Mouse (Mus musculus): ENCODE data around the gene Mdm2.

Gene Mdm2

DNA sequence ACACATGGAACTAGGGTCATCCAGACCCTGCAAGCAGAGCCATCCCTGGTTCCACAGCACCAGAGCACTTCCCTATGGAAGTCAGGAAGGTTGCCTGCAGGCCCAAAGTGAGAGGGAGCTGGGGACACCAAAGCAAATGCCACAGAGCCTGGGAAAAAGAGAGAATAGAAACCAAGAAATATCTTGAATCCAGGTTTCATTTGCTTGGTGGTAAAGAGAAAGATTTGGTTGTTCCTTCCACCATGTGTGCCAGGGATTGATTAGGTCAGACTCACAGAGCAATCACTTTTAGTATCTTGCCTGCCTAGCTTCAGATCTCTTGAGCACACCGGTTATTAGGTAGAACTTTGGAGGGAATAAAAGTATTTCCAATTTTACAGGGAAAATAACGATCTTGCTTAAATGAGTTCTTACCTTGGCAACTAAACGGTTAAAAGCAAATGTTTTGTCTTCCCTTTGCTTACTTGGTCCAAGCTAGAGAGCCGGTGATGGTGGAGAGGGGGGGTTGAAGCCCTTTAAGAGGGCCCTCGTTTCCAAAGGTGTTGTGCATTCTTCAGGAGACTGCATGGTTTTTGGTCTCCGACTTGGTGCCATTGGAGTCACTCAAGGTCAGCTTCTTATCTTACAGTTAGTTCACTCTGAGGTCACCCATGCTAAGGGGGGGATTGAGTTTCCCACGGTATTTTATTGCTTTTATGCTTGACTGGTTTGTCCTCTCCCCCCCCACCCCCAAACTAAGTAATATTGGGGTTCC is 54.5 kb downstream of the Mdm2 start:
- DNase-seq (ENCODE audit: low read depth): no peak

DNA sequence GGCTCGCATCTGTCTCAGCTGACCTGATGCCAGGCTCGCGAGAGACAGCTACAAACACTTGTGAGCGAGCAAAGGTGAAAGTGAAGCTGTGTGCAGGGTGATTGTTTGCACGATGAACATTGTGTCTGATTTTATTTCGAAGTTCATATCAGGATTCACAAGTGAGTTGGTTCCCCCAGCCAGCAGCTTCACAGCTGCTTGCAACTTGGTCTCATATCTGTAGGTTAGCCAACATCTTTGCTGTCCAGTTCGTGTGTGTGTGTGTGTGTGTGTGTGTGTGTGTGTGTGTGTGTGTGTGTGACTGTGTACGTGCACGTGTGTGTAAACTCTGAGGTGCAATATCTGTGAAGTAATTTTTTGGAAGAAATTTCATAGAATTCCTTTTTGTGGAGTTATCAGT is 55.1 kb downstream of the Mdm2 start:
- no peak for DNase-seq (ENCODE audit: low read depth)

DNA sequence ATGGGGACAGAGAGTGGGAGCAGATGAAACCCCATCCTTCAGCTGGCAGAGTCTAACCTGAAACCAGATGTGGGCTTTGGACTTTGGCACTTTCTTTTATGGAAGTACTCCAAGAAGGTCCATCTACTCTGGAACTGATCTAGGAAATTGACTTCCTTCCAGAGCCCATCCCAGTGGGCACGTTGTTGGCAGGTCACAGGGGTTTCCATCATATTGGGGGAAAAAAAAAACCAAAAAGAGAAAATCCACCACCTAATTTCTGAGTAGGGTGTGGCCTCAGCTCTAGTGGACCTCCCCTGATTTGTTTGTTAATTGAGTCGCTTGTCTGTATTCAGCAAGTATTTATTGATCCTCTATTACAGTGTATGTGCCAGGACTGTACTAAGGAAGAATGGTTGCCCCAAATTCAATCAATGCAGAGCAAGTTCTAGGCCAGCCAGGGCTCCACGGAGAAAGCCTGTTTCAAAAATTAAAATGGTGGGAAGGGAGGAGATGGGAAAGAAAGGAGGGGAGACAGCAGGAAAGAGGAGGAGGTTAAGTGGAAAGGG is 55.9 kb downstream of the Mdm2 start:
- DNase-seq (ENCODE audit: low read depth): no peak

DNA sequence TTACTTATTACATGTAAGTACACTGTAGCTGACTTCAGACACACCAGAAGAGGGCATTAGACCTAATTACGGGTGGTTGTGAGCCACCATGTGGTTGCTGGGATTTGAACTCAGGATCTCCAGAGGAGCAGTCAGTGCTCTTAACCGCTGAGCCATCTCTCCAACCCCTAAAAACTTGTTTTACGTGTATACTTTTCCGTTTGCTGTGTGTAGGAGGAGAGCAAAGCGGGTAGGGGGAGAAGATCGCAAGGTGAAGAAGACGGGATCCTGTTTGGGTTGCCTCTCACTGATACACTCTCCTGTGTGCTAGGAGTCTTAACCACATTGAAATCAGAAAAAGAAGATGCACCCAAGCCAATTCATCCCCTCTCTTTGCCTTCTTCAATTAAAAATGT is 56.8 kb downstream of the Mdm2 start:
- no peak for DNase-seq (ENCODE audit: low read depth)

DNA sequence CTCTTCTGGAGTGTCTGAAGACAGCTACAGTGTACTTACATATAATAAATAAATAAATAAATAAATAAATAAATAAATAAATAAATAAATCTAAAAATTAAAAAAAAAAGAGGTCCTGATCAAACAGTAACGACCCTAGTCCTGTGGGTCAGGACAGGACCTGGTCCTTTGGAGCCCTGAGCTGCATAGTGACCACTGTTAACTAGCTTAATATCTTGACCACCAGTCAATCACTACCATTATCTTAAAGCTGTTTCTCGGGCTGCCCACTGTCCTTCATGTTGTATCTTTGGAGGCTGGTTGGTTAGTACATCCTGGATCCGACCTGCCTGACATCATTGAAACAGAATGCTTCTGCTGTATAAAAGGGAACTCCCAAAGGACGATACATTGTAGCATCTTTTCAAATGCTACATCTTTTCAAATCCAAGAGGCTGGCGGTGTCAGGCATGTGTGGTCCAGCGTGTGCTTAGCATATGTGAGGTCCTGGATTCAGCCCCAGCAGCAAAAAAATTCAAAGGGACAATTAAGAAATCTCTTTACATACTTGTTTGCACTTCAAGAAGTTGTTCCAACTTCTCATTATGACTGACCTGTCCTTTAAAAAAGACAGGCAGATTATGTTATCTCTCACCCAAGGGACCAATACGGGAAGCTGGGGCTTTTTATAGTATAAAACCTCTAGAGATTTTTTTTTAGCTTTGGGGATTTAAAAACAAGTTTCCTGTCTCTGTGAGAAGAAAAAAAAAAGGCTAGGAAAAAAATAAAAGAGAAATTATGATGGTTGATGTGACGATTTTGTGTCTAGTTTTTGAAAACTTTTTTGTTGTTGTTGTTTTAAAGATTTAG is 57.4 kb downstream of the Mdm2 start:
- no peak for DNase-seq (ENCODE audit: low read depth)

DNA sequence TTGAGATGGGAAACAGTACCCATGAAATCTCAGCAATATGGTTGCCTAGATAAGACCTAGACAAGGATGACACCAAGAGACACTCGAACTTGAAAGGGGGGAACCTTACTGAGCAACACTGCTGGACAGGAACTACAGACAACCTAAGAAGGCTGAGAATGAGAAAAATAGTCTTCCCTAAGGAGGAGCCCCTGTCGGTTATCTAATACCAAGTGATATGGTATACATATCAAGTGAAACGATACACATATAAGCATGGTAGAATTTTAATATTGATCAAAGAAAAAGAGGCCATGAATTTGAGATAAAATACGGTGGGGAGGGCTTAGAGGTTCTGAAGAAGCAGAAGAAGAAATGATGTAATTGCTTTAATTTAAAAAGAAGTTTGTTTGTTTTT is 58.2 kb downstream of the Mdm2 start:
- no peak for DNase-seq (ENCODE audit: low read depth)

DNA sequence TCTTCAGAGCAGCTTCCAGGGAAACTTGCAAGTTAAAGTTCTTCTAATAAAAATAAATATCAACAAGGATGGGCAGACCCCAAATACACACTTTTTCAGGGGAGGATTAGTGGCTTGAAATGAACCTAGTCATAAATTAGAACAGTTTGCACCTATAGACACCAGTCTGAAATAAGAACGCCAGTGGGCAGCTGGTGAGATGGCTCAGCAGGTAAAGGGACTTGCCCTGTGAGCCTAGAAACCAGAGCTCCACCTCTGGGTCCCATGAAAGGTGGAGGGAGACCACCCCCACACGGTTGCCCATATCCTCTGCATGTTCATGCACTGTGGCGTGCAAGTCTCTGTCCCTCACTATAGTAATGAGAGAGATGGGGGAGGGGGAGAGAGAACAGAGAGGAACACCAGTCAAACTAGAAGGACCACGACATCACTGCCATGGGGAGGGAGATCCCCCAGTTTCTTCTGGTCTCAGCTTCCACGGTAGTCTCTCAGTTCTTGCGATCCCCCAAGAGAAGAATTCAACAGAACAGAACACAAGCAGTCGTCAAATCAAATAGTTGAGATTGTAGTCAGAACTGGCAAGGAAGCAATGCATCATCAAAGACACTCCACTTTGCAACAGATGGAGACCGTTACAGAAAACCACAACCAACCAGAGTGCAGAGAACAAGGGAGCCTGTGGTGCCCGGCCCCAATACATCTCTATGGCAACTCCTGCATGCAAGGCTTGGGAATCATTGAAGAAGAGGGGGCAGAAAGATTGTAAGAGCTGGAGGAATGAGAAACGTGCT is 58.8 kb downstream of the Mdm2 start:
- peak; percentile 51 for DNase-seq (ENCODE audit: low read depth)

DNA sequence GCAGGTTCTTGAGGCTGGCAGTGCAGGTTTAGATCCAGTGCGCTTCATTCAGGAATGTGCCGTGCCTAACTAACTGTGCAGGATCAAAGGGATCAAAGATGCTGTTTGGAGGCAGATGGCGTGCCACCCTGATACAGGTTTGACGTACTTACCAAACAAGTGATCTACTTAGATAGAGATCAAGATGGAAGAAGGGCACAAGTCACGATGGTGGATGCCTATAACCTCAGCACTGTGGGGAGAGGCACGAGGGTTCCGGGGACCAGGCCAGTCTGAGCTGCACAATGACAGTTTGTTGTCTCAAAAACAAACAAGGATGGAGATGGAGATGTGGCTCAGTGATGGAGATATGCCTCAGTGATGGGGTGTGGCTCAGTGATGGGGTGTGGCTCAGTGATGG is 59.8 kb downstream of the Mdm2 start:
- no peak for DNase-seq (ENCODE audit: low read depth)

DNA sequence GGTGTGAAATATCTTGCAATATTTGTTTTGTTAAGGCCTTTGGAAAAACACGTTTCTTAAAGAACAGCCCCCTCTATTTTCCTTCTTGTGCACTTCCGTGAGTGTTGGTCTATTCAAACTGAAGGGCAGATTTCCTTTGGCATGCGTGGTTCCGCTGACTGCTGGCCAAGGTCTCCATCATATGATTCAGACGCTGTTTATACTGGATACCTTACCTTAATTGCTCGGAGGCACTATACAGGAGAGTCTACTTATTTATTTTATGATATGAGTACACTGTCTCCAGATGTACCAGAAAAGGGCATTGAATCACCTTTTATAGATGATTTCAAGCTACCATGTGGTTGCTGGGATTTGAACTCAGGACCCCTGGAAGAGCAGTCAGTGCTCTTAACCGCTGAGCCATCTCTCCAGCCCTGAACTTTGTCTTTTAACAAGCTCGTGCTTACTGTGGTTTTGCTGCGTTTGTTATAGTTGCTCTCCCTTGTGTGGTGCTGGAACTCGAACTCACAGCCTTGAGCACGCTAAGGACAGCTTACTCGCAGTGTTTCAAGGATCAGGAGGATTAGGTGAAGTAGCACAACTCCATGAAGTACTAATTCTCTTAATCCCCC is 60.4 kb downstream of the Mdm2 start:
- DNase-seq (ENCODE audit: low read depth): no peak

DNA sequence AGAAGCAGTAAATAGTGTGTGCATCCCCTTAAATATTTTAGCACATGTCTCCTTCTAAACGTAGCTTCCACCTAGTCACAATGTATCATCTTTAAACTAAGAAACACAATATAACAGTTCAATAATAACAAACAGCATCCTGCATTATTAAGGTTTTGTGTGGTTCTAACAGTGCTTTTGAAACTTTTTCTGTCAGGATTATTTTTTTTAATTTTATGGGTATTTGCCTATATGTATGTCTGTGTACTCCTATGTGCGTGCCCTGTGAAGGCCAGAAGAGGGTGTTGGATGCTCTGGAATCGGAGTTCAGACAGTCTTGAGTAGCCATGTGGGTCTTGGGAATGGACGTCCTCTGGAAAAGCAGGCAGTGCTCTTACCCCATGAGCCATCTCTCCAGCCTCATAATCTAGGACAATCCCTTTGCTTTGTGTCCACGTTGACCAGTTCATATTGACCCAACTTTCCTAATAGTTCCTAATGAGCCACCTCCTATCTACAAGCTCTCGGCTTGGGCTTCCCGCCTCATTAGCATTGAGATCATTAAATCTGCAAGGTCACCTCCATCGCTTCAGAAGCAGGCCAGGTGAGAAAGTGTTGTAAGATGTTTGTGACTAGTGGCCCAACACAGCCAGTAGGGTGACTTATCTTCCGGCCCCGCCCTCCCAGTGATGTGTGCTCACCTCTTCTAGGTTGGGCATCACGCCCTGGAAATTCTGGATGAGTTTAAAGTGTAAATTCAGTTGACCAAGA is 61.1 kb downstream of the Mdm2 start:
- no peak for DNase-seq (ENCODE audit: low read depth)

DNA sequence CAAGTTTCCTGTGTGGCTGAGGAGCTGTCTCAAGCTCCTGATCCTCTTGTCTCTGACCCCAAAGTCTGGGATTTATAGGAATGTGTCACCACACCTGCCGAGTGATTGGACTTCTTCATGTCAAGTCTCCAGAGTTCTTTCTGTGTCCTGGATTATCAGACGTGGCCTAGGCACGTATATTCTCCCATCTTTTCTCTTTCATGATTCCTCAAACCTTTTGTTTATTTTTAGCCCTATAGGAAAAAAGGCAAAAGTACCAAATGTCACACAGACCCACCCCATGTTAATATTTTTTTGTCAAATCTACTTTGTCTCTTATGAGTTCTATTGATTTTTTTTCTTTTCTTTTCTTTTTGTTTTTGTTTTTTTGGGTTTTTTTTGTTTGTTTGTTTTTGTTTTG is 61.9 kb downstream of the Mdm2 start:
- DNase-seq (ENCODE audit: low read depth): no peak

DNA sequence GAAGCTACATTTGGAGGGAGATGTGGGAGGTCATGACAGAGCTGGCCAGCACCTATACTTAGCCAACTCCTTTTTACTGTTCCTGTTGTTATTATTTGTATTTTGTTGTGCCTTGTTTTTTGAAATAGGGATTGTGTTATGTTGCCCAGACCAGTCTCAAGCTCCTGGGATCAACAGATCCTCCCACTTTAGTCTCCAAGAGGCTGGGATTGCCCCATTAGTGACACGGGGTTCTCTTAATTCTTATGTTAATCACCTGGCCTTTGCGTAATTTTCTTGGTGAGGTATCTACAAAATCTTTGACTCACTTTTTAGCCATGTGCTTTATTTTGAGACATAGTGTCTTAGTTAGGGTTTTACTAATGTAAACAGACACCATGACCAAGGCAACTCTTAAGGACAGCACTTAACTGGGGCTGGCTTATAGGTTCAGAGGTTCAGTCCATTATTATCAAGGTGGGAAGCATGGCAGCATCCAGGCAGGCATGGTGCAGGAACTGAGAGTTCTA is 62.5 kb downstream of the Mdm2 start:
- no peak for DNase-seq (ENCODE audit: low read depth)

DNA sequence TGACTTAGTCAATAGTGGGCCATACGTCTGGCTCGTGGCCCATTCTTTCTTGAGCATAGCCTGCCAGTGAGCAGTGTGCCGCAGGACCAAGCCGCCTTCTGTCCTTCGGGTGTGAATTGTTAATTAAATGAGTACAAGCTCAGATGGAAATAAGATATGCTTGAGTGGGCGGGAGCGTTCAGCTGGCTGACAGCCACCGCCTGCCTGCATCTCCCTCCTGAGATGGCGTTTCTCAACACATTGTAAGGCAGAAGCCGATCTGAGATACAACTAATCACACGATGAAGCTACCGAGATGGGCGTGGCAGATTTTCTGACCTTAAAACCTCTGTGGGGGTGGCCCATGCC is 63.4 kb downstream of the Mdm2 start:
- DNase-seq (ENCODE audit: low read depth): no peak

DNA sequence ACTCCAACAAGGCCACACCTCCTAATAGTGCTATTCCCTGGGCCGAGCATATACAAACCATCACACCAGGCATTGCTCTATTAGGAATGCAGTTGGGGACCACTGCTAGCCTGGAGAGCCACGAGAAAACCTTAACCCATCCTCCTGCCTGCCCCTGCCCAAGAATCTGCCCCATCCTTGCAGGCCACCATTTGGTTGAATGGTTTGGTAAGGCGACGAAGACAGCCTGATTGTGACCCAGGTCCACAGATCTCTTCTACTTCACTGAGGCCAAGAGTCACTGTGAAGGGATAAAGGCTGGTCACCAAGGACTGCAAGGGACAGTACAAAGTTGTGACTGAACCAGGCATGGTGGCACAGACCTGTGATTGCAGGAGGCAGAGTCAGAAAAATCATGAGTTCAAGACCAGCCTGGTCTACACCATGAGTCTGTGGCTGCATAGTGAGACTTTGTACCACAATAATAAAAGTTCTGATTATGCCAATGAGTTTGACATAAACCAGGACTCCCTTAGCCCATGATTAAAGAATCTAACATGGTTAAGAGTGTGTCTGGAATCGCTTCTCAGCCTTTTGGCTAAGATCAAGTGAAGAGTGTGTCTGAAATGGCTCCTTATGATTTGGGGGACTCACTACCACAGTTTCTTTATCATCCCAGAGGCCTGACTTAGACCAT is 63.9 kb downstream of the Mdm2 start:
- no peak for DNase-seq (ENCODE audit: low read depth)

DNA sequence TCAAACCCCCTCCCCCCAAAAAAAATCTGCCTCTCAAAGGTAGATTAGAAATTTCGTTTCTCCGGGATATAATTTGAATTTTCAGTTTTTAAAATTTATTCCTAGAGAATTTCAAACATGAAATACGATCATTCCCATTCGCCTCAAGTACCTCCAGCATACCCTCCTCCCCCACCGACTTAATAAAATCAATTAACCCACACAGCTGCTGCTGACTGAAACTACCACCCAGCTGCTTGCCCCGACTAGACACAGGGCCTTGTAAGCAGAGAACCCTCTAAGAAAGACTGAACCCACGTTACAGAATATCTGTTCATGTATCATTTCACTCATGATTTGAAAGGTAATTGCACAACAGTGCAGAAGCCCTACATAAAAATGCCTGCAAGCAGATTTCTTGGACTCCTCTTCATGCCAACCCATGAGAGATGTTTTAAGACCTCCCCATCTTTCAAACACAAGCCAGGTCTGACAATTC is 65.0 kb downstream of the Mdm2 start:
- no peak for DNase-seq (ENCODE audit: low read depth)

DNA sequence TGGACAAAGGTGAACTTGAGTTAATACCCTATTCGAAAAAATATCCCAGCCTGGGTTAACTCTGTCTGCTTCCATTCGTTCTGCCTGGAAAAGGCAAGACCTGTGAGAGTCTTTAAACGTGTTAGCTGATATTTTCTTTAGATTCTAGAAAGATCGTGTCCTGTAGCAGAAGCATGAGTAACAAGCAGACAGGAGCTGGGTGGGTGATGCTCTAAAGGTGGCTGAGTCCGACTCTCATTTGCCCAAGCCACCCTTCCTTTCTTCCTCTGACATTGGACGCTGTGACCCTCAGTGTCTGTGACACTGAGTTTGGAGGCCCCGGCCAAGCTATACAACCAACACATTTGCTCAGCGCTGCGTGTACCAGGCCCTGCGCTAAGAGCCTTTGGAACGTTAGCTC is 65.7 kb downstream of the Mdm2 start:
- DNase-seq (ENCODE audit: low read depth): no peak

DNA sequence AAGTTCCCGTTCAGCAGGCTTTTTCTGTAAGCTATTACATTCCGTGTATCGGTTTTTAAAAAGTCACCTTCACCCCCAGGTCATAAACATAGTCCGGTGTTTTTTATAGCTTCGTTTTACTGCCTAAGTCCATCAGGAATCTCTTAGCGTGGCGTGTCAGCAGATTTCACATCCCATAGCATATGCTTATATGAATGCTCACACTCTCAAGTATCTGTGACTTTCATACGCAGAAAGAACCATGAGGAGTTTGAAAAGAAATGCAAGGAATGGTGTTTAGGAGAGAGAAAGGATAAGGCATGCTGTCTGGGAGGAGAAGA is 66.2 kb downstream of the Mdm2 start:
- no peak for DNase-seq (ENCODE audit: low read depth)

DNA sequence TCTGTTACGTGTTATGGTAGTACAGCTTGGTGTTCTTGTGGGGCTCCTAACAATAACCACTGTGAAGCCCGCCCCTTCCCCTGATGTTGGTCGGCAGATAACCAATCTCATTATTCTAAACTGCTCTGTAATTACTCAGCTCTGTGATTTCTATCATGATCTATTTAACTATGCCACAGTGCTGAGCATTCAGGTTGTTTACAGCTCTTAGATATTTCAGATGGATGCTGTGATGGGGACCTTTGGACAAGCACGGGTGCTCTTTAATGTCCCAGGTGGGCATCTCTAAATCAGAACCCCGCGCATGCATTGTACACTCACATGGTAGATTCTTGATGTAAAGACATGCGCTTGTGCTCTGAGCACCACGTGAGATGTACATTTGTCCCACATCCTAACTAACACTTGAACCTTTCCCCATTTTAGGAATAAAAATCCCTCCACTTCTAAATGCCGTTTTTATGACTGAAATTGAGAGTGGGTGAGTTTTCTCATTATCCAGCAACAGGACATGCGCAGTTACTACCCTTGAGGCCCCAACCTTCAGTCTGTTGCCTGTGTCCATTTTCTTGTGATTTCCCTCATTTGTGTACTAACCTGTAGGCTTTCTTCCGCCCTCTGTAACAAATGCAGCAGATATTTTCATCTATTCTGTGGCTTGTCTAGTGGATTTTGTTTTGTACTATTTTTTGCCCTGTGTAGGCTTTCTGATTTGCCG is 66.7 kb downstream of the Mdm2 start:
- no peak for DNase-seq (ENCODE audit: low read depth)

DNA sequence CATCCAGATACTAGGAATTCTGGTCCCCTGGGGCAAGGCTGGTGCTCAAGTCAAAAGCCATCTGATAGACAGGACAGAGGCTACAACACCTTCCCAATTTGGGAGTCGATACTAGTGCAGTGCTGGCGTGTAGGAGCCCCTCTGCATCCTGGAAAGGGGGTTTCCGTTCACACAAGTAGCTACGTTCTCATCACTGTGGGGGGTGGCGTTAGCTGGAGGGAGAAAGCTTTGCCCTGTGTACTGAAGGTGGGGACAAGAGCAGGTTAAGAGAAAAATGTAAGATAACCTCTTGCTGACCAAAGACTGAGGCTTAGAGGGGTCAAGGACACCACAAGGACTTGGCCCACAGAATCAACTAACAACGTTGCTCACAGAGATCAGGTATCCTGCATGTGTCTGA is 67.3 kb downstream of the Mdm2 start:
- no peak for DNase-seq (ENCODE audit: low read depth)
